Mouse (Mus musculus) telencephalon, adult 2 months (tissue): Measurements from ENCODE around the gene Grm2.

Source experiments
- DNase-seq: peaks from one replicate; pipeline ENCODE4 v3.0.0-alpha.2; 2011; ENCODE audit warnings: low read depth, low spot score

The Grm2 gene

DNA sequence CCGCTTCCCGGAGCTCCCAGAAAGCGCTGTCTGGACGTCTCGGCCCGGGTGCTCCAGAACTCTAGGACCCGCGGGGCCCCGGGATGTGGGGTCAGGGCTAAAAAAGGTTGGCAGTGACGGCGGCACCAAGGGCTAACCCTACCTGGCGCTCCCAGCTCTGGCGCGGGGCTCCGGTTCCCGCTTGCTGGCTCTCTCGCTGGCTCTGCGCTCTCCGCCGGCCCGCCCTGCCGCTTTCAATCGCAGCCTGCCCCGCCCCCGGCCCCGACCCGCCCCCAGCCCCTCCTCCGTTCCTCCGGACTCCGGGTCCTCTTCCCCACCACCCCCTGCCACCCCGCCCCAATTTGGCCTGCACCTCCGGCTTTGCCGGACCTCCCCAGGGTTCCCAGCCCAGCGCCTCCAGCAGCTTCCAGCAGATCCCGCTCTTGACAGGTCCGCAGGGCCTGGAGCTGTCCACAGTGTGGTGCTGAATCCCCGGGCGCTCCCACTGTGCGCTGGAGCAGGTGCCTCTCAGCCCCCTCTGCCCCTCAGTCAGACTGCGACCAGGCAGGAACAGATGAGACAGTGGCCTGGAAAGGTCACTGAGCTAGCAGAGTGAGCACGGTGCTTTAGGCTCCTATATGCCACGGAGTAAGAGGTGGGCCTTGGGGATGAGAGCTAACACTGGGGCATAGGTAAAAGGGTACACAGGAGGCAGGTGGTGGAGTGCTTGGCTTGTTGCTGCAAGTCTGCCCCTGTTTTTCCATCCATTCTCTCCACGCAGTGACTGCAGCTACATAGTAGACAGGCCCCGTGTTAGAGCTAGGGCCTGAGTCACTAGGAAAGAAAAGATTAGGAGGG is at the start of gene Grm2:
Grm2 (minus strand) TSS at position 199 of the 837 bp plus-strand sequence.
- DNase-seq: no peak

DNA sequence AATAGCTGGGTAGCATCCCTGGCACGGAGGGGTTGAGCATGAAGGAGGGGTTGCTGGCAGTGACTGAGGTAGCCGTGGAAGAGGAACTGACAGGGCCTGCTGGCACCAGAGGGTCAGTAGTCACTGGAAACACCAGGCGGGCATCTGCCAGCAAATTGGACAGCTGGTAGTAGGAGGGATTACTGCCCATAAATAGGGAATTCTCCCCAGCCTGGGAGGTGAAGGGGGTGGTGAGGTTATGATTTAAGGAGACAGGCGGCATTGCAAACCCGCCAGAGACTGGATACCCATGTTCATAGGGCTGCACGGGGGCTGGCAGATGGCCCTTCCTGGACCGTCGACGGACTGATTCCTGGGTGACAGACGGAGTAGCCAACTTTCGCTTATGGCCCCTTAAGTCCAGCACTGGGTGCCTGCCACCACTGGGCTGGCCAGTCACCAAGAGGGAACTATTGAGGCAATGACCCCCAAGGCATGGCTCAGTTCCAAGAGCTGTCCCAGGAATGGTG is 37.1 kb upstream of the Grm2 start:
- DNase-seq: no peak

DNA sequence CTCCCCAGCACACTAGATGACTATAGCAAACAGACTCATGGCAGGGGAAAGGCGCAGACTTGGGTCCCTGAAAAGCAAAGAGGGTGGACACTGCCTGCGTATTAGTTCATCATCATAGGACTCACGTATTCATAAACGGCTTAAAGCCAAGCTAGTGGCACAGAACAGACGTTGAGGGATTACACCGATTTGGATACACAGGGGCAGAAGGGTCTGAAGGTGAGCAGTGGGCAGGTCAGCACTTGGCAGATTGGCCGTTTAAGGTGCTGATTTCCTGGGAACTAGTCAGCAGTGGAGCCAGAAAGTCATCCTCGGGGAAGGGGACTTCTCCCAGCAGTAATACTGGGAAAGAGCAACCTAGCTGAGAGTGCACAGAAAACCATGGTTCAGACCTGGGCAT is 33.0 kb upstream of the Grm2 start:
- no peak for DNase-seq

GRCm38 (mm10) chr9:106686983-106687650 is 31.2 kb upstream of the Grm2 start:
- peak; percentile 49 for DNase-seq

GRCm38 (mm10) chr9:106685249-106686101 is 29.6 kb upstream of the Grm2 start, which contains the start of gene Tex264:
Tex264 (minus strand) TSS chr9:106685927.
- DNase-seq: peak; percentile 84

DNA sequence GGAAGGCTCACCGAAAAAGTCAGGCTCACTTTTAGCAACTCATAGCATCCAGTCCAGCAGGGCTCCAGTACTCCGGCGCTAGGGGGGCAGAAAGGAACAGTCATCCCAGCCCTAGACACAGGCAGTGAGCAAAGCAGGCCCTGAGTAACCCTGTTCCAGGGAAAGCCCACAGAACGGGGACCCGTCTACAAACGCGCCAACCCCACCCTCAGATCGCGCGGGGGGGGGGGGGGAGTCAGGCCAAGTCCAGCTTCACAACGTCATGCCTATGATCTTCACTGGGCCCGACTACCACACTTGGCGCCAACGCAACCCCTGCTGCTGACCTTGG is 29.0 kb upstream of the Grm2 start:
- DNase-seq: no peak

DNA sequence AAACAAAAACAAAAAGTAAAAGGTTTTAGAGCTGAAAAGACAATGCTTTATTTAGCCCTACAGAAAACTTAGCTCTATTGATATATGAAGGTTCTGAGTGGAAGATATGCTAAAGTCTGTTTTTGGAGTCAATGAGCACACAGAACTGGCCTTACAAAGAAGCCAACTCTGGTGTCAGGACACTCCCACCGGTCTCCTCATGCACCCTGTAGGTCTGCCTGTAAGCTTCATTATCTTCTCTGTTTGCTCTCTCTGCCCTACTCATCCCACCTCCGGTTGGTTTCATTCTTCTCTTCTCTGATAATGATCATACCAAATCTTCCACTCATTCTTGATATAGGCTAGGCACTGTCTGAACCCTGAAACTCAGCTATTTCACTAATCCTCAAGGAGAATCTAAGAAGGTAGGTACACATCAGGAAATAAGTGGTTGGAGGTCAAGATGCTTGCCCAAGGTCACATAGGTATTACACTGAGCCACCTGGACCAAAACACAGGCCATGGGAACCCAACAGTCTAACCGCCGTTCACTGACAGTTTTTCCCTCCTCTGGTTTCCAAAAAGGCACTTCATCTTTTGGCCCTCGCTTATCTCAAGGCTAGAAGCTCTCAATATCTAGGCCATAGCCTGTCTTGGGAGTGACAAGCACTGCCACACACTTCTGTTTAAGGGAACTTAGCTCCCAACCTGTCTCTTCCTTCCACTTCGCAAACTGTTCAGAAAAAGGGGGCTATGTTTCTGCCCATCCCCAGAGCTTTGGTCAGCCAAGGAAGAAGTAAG is 28.4 kb upstream of the Grm2 start:
- no peak for DNase-seq

DNA sequence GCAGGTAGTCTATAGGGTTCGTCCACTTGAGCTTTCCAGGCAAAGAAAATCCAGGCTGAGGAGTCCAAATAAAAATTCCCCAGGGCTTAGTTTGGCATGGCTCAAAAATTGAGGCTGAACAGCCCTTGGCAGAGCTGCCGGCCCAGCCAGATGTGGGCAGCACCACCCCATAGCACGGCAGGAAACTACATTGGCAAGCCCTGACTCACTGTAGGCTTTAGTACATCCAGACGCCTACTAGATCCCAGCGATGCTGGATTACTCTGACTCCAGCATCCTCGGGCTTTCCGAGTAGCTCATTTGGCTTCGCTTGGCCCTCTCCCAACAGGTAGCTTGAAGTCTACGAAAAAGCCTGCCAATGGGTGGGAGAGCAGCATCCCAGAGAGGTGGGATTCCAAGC is 25.1 kb upstream of the Grm2 start:
- DNase-seq: no peak

- DNase-seq: no peak
Observed at GRCm38 (mm10) chr9:106678242-106678641, 22.4 kb upstream of the Grm2 start.

- DNase-seq: no peak
Observed at GRCm38 (mm10) chr9:106677702-106678101, 21.8 kb upstream of the Grm2 start.

DNA sequence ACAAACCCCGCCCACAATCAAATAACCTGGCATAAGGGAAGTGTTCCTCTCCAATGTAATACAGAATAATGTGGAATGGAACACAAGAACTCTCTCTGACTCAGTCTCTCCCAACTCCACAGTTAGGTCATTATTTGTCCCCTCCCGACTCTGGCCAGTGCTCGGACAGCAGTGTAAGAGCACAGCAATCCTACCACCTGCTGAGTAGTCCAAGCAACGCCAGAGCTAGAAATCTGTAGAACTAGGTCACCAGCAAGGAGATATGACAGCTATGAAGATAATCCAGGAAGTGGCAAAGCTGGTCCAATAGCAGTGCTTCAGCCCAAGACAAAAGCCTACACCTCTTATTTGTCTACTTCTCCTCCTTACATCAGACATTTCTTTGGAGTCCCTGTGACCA is 20.7 kb upstream of the Grm2 start:
- DNase-seq: no peak

GRCm38 (mm10) chr9:106675965-106676364 is 20.1 kb upstream of the Grm2 start:
- peak; percentile 64 for DNase-seq

DNA sequence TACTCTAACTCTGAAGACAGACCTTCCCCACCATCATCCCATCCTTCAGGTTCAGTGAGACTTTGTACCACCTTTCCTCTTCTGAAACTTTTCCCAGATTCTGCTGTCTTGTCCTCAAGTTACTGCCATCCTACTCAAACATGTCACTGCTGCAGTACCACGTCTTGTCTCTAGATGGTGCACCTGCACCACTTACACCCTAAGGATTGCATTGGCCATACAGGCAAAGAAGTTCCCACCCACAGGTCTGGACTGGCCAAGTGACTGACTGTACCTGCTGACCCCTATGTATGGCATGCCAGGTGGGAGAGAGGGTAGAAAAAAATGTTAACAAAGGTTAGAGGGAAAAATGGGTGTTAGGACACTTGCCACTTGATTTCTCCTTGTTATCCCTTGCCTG is 19.6 kb upstream of the Grm2 start:
- DNase-seq: peak; percentile 70

DNA sequence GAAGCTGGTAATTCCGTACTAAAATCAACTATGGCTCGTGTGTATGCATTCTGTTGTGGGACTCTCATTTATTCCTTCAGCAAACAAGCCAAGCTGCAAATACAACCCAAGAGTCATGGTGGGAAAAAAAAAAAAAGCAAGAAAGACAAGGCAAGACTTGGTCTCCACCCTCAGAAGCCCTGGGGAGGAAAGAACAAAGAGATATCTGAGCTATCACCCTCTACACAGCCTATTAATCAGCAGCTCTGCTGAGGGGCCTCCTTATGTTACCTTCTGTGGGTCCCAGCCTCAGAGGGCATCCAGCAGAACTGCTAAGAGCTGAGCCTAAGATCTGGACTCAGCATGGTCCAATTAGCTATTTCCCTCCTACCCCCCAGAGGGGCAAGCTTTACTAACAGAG is 18.0 kb upstream of the Grm2 start:
- no peak for DNase-seq

- no peak for DNase-seq
Observed at GRCm38 (mm10) chr9:106664856-106665255, 9.0 kb upstream of the Grm2 start.

DNA sequence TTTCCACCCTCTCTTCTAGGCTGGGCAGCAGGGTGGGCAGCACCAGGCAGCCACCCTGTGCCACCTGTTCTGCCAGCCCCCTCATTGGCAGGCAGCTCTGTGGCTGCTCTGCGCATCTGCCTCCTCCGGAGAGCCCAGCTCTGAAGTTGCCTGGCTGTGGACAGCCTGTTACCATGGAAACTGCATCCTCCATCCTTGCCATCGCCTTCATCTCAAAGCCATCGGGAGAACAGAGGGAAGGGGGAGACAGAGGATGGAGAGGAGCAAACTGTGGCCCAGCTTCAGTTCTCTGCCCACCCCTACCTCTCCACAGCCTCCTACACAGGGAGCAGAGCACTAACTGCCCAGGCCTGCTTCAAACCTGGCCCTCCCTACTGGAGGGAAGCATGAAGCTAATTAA is 8.6 kb upstream of the Grm2 start:
- peak; percentile 93 for DNase-seq

DNA sequence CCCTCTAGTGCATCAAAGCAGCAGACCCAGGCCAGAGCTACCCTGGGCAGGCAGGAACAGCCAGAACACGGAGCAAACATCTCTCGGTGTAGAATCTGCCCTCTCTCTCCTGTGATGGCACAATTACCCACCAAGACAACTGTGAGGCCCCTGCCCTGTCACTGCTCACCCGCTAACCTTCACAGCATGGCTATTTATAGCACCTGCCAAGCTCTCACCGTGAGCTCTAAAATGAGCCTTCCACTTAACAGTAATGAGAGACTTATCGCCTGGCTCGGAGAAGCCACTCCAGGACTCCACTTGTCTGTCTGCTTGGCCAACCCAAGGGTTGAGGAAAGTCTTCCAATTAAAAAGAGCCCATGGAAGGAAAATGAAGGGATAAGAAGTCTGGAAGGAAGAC is 7.3 kb upstream of the Grm2 start:
- no peak for DNase-seq

DNA sequence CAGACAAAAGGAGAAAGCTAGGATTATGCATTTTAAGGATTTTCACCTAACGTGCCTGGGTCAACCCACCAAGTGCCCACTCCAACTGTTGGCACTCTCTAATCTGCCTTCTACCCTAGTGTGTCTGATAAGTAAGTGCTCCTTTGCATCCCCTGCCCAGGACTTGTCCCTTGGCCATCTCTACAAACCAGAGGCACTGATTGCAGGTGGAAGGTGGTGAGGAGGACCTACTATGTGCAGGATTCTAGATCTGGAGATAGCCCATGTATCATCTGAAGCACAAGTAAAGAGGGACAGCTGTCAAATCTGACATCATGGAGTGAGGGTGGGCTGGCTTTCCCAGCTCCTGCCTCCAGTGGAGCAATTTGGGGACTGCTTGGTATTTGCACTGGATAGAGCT is 4.1 kb upstream of the Grm2 start:
- no peak for DNase-seq

GRCm38 (mm10) chr9:106659441-106659840 is 3.6 kb upstream of the Grm2 start:
- DNase-seq: no peak

DNA sequence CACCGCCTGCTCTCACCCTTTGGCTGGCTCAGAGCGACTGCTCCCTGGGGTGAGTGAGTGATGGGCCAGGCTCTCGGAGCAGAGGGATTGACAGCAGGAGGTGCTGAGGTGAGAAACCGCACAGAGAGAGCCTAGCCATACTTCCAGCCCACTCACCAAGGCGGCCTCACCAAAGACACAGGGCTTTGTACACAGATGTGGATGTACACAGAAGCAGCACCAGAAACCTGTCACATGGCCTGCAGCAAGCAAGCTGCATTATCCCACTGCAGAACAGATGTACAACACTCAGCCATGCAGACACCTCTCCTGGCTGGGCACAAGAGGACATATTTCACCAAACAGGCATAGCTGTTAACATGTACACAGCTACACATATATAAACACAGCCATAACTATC is 1.7 kb upstream of the Grm2 start:
- DNase-seq: no peak

DNA sequence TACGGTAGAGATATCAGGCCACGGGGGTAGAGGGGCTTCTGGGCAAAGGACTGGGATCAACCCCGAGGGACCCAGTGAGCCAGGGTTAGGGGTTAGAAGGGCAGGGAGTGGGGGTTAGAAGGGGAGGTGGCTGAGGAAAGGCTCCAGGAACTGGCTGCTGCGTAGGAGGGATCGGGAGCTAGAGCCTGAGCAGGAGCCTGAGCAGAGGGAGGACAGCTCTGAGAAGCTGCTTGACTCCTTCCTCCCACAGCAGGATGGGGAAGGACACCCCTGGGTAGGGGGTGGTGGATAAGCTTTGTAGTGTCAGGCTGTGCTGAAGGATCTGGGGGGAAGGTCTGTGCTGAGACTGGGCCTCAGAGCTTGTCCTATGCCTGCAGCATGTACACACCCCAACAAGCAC is 938 bp upstream of the Grm2 start:
- no peak for DNase-seq
